Mouse (Mus musculus) bone marrow, adult 2 months (tissue): ENCODE measurements around the gene Tut7.

Experiments used
- CTCF ChIP-seq: fragments of 200-500 bp; IDR thresholded peaks from 2 replicates; pipeline ENCODE4 v1.5.1; 2011; ENCODE audit warnings: low read length, control low read depth; ENCODE audit not compliant: control insufficient read depth, insufficient read depth
- POLR2A ChIP-seq: fragments of 200-500 bp; IDR thresholded peaks from 2 replicates; pipeline ENCODE4 v1.6.1; 2011; ENCODE audit warnings: low read depth, mild to moderate bottlenecking, control low read depth, low read length, borderline replicate concordance; ENCODE audit not compliant: control insufficient read depth

GRCm38 (mm10) chr13:59735190-59735589 is 87.8 kb downstream of the Tut7 start:
- TF ChIP-seq POLR2A, result no peak
- no peak for TF ChIP-seq CTCF
